Mouse (Mus musculus) lung, postnatal 0 days (tissue): ENCODE measurements around the gene Thyn1. TPM values are rescaled to one million over a fixed set of nuclear protein-coding genes. Genes with fewer than 3 reads are reported as not detected.

Source experiments
- ATAC-seq: fragments of 200-750 bp; cut with Nextera tagmentation; 2 replicates; pipeline ENCODE4 v1.8.0; 2017; ENCODE audit warnings: moderate library complexity
- DNase-seq: peaks from one replicate; pipeline ENCODE4 v3.0.0-alpha.2; 2016; ENCODE audit warnings: low spot score
- H3K27ac ChIP-seq: fragments of 300-500 bp; sonication (generic); 2 replicates; pipeline ENCODE4 v1.5.1; 2014; ENCODE audit warnings: antibody characterized with exemption, mild to moderate bottlenecking, low read length, mixed read lengths
- H3K27me3 ChIP-seq: fragments of 300-500 bp; sonication (generic); replicated peaks from 2 replicates; pipeline ENCODE4 v1.6.1; 2014; ENCODE audit warnings: low read length, mixed read lengths; ENCODE audit not compliant: insufficient read depth
- H3K36me3 ChIP-seq: fragments of 300-500 bp; sonication (generic); 2 replicates; pipeline ENCODE4 v1.6.1; 2014; ENCODE audit warnings: low read length, mixed read lengths; ENCODE audit not compliant: insufficient read depth
- H3K4me1 ChIP-seq: fragments of 300-500 bp; sonication (generic); 2 replicates; pipeline ENCODE4 v1.6.1; 2014; ENCODE audit warnings: antibody characterized with exemption, low read depth, low read length, mixed read lengths; ENCODE audit not compliant: insufficient read depth
- H3K4me2 ChIP-seq: fragments of 300-500 bp; sonication (generic); replicated peaks from 2 replicates; pipeline ENCODE4 v1.6.1; 2014; ENCODE audit warnings: low read depth, mild to moderate bottlenecking, low read length, moderate library complexity, mixed read lengths
- H3K4me3 ChIP-seq: fragments of 300-500 bp; sonication (generic); 2 replicates; pipeline ENCODE4 v1.5.1; 2014; ENCODE audit warnings: low read depth, low read length
- H3K9ac ChIP-seq: fragments of 300-500 bp; sonication (generic); replicated peaks from 2 replicates; pipeline ENCODE4 v1.6.1; 2014; ENCODE audit warnings: low read depth, mild to moderate bottlenecking
- H3K9me3 ChIP-seq: fragments of 300-500 bp; sonication (generic); 2 replicates; pipeline ENCODE4 v1.6.1; 2016; ENCODE audit warnings: low read length, mixed read lengths
- CTCF ChIP-seq: IDR thresholded peaks from 2 replicates; pipeline ENCODE4 v1.5.1; 2016; ENCODE audit warnings: antibody characterized with exemption, mild to moderate bottlenecking
- EP300 ChIP-seq: IDR thresholded peaks from 2 replicates; pipeline ENCODE4 v1.6.1; 2016; ENCODE audit warnings: antibody characterized with exemption, mild to moderate bottlenecking, control low read depth
- WGBS: fragments of 180-500 bp; shearing (Covaris S2); extraction: QIAGEN DNeasy Blood & Tissue Kit; methylation state at CpG from one replicate; pipeline ENCODE4 v1.1.7; 2014; 5-methylcytosine and 5-hydroxymethylcytosine counted together
- polyA plus RNA-seq: library from polyadenylated mRNA; unstranded; fragments of >200 nt; fragmentation: Nextera tagmentation; extraction: Ambion mirVana; gene quantifications from 2 replicates; pipeline ENCODE4 v1.2.1, GENCODE M21; 2015

The Thyn1 gene
- 52.7 and 55.7 TPM in 2 replicates for polyA plus RNA-seq

GRCm38 (mm10) chr9:26999461-27000395, at the start of gene Thyn1, which contains the start of gene Acad8:
Gene Thyn1 (plus strand): TSS chr9:26999710.
Gene Acad8 (minus strand): TSS chr9:26999566.
- H3K4me2 ChIP-seq = peak within 1 kb of the TSS; percentile 69
- H3K27me3 ChIP-seq = no peaks in the 10 kb centered on the region
- no peaks in the 10 kb centered on the region for H3K9me3 ChIP-seq
- TF ChIP-seq CTCF (peak; percentile 19; the same call in 1 of the 2 replicates), EP300 (no peak)
- peak within 1 kb of the TSS; percentile 80 for H3K27ac ChIP-seq
- peak within 1 kb of the TSS; percentile 75 for H3K4me3 ChIP-seq
- peak within 1 kb of the TSS; percentile 71 for H3K9ac ChIP-seq
- DNase-seq (peak; percentile 99), ATAC-seq (peak; percentile 100)
- WGBS = under 1% methylated on average over 35 of the region's 35 CpGs
- H3K36me3 ChIP-seq = peaks cover 10% of the 10 kb centered on the region; the same call in 1 of the 2 replicates
- 0 out of 2 replicates have a peak, but pooled peaks cover 10% of the 10 kb centered on the region for H3K4me1 ChIP-seq

DNA sequence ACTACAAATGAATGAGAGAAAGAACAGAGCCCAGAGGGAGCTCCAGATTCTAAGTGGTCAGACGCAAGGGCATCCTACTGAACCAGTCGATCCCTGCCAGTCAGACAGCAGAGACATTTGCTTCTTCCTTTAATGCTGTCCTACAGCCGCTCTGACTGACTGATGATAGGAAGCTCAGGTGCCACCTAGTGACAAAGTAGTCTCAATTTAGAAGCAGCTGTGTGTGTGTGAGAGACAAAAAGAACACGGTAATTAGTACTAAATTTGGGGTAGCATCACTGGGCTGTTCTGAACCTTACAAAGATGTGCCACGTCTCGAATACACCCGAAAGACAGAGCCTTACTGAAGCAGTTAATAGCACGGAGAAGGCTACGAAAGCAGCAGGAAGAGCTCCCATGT, 21.8 kb upstream of the Thyn1 start:
- H3K27me3 ChIP-seq = no peaks in the 10 kb centered on the region
- H3K4me2 ChIP-seq = no peak overlapping the region
- no peaks in the 10 kb centered on the region for H3K4me1 ChIP-seq
- H3K9ac ChIP-seq = no peak overlapping the region
- peaks cover 53% of the 10 kb centered on the region for H3K36me3 ChIP-seq
- ATAC-seq (no peak), DNase-seq (no peak)
- H3K9me3 ChIP-seq = no peaks in the 10 kb centered on the region
- TF ChIP-seq EP300 (no peak), CTCF (no peak)
- 92% methylated on average over 9 of the region's 9 CpGs for WGBS
- no peak overlapping the region for H3K4me3 ChIP-seq
- H3K27ac ChIP-seq = no peak overlapping the region

GRCm38 (mm10) chr9:26978776-26979175, 20.7 kb upstream of the Thyn1 start:
- Histone ChIP-seq H3K27ac (no peak overlapping the region), H3K4me1 (no peaks in the 10 kb centered on the region), H3K9ac (no peak overlapping the region), H3K4me3 (no peak overlapping the region), H3K9me3 (no peaks in the 10 kb centered on the region), H3K36me3 (peaks cover 49% of the 10 kb centered on the region), H3K4me2 (no peak overlapping the region), H3K27me3 (no peaks in the 10 kb centered on the region)
- WGBS = 85% methylated on average over 3 of the region's 3 CpGs
- no peak for TF ChIP-seq EP300
- TF ChIP-seq CTCF = no peak
- DNase-seq (no peak), ATAC-seq (no peak)

DNA sequence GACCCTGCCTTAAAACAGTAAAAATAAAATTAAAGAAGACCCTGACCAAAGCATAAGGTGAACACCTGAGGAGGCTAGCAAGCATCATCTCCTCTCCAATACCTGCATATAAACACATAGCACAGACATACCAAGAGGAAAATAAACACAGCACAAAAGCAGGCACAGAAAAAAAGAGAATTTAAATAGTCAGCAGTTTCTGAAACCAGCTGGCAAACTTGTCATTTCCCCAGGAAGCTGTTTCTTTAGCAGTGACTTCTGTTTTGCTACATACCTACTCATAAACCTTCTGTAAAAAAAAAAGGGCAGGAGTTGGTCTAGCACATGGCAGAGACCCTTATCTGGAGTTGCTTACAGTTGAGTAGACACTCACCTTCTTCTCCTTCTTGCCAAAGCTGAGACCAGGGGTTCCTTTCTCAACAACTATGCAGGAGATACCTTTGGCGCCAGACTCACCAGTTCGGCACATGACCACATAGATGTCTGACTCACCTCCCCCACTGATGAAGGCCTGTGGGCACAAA, 14.4 kb upstream of the Thyn1 start:
- H3K27me3 ChIP-seq = no peaks in the 10 kb centered on the region
- peaks cover 29% of the 10 kb centered on the region; the same call in 1 of the 2 replicates for H3K36me3 ChIP-seq
- no peak overlapping the region for H3K9ac ChIP-seq
- DNase-seq (no peak), ATAC-seq (no peak)
- no peaks in the 10 kb centered on the region for H3K4me1 ChIP-seq
- H3K4me3 ChIP-seq = no peak overlapping the region
- H3K27ac ChIP-seq = no peak overlapping the region
- TF ChIP-seq CTCF (no peak), EP300 (no peak)
- 79% methylated on average over 2 of the region's 2 CpGs for WGBS
- no peaks in the 10 kb centered on the region for H3K9me3 ChIP-seq
- H3K4me2 ChIP-seq = no peak overlapping the region

DNA sequence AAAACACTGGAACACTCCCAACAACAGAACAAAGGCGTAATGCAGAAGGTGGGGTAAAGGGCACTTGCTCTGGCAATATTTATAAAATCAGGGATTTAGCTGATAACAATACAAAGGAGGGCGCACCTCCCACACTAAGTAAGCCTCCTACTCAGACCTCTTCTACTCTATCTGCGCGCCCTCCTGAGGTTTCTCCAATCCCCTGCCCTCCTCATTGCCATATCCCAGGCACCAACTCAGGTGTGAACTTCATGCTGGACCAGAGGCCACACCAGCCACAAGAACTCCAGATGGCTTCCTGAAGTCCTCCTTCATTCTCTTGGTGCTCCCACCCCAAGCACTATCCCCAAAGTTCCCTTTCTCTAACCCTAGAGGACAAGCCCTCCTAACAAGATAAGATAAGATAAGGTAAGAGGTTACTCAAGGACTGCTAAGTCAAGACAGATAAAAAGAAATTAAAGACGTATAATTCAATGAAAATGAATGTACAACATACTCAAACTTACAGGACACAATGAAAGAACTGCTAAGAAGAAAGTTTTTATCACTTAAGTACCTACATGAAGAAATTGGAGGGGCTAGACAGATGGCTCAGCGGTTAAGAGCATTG, 13.7 kb upstream of the Thyn1 start:
- no peak overlapping the region for H3K4me2 ChIP-seq
- H3K27me3 ChIP-seq = no peaks in the 10 kb centered on the region
- peaks cover 34% of the 10 kb centered on the region; the same call in 1 of the 2 replicates for H3K36me3 ChIP-seq
- H3K9me3 ChIP-seq = no peaks in the 10 kb centered on the region
- H3K27ac ChIP-seq = no peak overlapping the region
- WGBS = 75% methylated on average over 6 of the region's 6 CpGs
- ATAC-seq (no peak), DNase-seq (no peak)
- no peaks in the 10 kb centered on the region for H3K4me1 ChIP-seq
- TF ChIP-seq EP300 (no peak), CTCF (no peak)
- H3K9ac ChIP-seq = no peak overlapping the region
- H3K4me3 ChIP-seq = no peak overlapping the region

- 92% methylated on average over 4 of the region's 4 CpGs for WGBS
- DNase-seq (no peak), ATAC-seq (no peak)
- Histone ChIP-seq H3K36me3 (peaks cover 27% of the 10 kb centered on the region; the same call in 1 of the 2 replicates), H3K4me2 (no peak overlapping the region), H3K27me3 (no peaks in the 10 kb centered on the region), H3K27ac (no peak overlapping the region), H3K4me3 (no peak overlapping the region), H3K9me3 (no peaks in the 10 kb centered on the region), H3K4me1 (no peaks in the 10 kb centered on the region), H3K9ac (no peak overlapping the region)
- TF ChIP-seq CTCF (no peak), EP300 (no peak)
Measured at GRCm38 (mm10) chr9:26990181-26990580, 9.3 kb upstream of the Thyn1 start.
